Mouse (Mus musculus) stomach, embryonic 16.5 days (tissue): ENCODE measurements around the gene Pla2g1b. TPM values are rescaled to one million over a fixed set of nuclear protein-coding genes. Genes with fewer than 3 reads are reported as not detected.

ENCODE experiments used
- ATAC-seq: fragments of 200-750 bp; cut with Nextera tagmentation; 2 replicates; pipeline ENCODE4 v1.8.0; 2017; ENCODE audit warnings: moderate number of reproducible peaks, moderate TSS enrichment; ENCODE audit not compliant: insufficient read depth, low FRiP score
- H3K27ac ChIP-seq: fragments of 300-500 bp; sonication (generic); 2 replicates; pipeline ENCODE4 v1.5.1; 2014; ENCODE audit warnings: low read length
- H3K27me3 ChIP-seq: fragments of 300-500 bp; sonication (generic); 2 replicates; pipeline ENCODE4 v1.6.1; 2014; ENCODE audit warnings: low read length, control low read depth, mixed read lengths; ENCODE audit not compliant: control insufficient read depth, insufficient read depth
- H3K36me3 ChIP-seq: fragments of 300-500 bp; sonication (generic); 2 replicates; pipeline ENCODE4 v1.6.1; 2014; ENCODE audit warnings: low read length; ENCODE audit not compliant: control insufficient read depth, insufficient read depth
- H3K4me1 ChIP-seq: fragments of 300-500 bp; sonication (generic); 2 replicates; pipeline ENCODE4 v1.6.1; 2014; ENCODE audit warnings: low read length, control low read depth, mixed read lengths; ENCODE audit not compliant: control insufficient read depth, insufficient read depth
- H3K4me2 ChIP-seq: fragments of 300-500 bp; sonication (generic); 2 replicates; pipeline ENCODE4 v1.6.1; 2014; ENCODE audit warnings: low read depth, low read length, mixed read lengths
- H3K4me3 ChIP-seq: fragments of 300-500 bp; sonication (generic); replicated peaks from 2 replicates; pipeline ENCODE4 v1.5.1; 2014; ENCODE audit warnings: mild to moderate bottlenecking, low read length
- H3K9ac ChIP-seq: fragments of 300-500 bp; sonication (generic); 2 replicates; pipeline ENCODE4 v1.6.1; 2014; ENCODE audit warnings: low read length
- H3K9me3 ChIP-seq: fragments of 300-500 bp; sonication (generic); replicated peaks from 2 replicates; pipeline ENCODE4 v1.6.1; 2016; ENCODE audit warnings: low read length, control low read depth; ENCODE audit not compliant: control insufficient read depth
- WGBS: fragments of 180-500 bp; shearing (Covaris S2); extraction: QIAGEN DNeasy Blood & Tissue Kit; methylation state at CpG from one replicate; pipeline ENCODE4 v1.1.7; 2014; 5-methylcytosine and 5-hydroxymethylcytosine counted together
- polyA plus RNA-seq: library from polyadenylated mRNA; unstranded; fragments of >200 nt; fragmentation: Nextera tagmentation; extraction: Ambion mirVana; gene quantifications from 2 replicates; pipeline ENCODE4 v1.2.1, GENCODE M21; 2015

The Pla2g1b gene
- polyA plus RNA-seq, 1 experiment from 2014 or later, result 16.6 TPM

- no peaks in the 10 kb centered on the region for H3K27me3 ChIP-seq
- H3K4me1 ChIP-seq, result peaks cover 16% of the 10 kb centered on the region
- no peak overlapping the region for H3K4me2 ChIP-seq
- H3K4me3 ChIP-seq, result no peak overlapping the region
- WGBS, result 71% methylated on average over 9 of the region's 9 CpGs
- no peak overlapping the region for H3K9ac ChIP-seq
- peak overlapping the region; percentile 100; the same call in 1 of the 2 replicates for H3K27ac ChIP-seq
- ATAC-seq, result no peak
- H3K36me3 ChIP-seq, result no peaks in the 10 kb centered on the region
- H3K9me3 ChIP-seq, result no peaks in the 10 kb centered on the region
Measured at GRCm38 (mm10) chr5:115487942-115488580, 22.0 kb downstream of the Pla2g1b start.

- peak overlapping the region; percentile 78 for H3K9ac ChIP-seq
- peaks cover 20% of the 10 kb centered on the region for H3K4me1 ChIP-seq
- peak overlapping the region; percentile 100 for H3K27ac ChIP-seq
- H3K36me3 ChIP-seq, result no peaks in the 10 kb centered on the region
- H3K4me2 ChIP-seq, result peak overlapping the region; percentile 81
- no peaks in the 10 kb centered on the region for H3K9me3 ChIP-seq
- H3K4me3 ChIP-seq, result peak overlapping the region; percentile 49
- ATAC-seq, result peak; percentile 76
- under 1% methylated on average over 39 of the region's 39 CpGs for WGBS
- H3K27me3 ChIP-seq, result no peaks in the 10 kb centered on the region
Measured at GRCm38 (mm10) chr5:115488841-115489698, 23.0 kb downstream of the Pla2g1b start.

- Histone ChIP-seq H3K4me2 (peak overlapping the region; percentile 81), H3K4me1 (peaks cover 23% of the 10 kb centered on the region), H3K36me3 (no peaks in the 10 kb centered on the region), H3K27ac (peak overlapping the region; percentile 100), H3K27me3 (no peaks in the 10 kb centered on the region), H3K9ac (peak overlapping the region; percentile 88), H3K9me3 (no peaks in the 10 kb centered on the region), H3K4me3 (peak overlapping the region; percentile 49)
- peak; percentile 78 for ATAC-seq
- under 1% methylated on average over 50 of the region's 50 CpGs for WGBS
Measured at GRCm38 (mm10) chr5:115489699-115490637, 23.9 kb downstream of the Pla2g1b start.

GRCm38 (mm10) chr5:115490638-115491000 is 24.6 kb downstream of the Pla2g1b start:
- H3K27ac ChIP-seq, result peak overlapping the region; percentile 82
- H3K4me2 ChIP-seq, result peak overlapping the region; percentile 60
- WGBS, result 5% methylated on average over 8 of the region's 8 CpGs
- H3K9me3 ChIP-seq, result no peaks in the 10 kb centered on the region
- H3K4me1 ChIP-seq, result peaks cover 23% of the 10 kb centered on the region
- no peak overlapping the region for H3K9ac ChIP-seq
- H3K4me3 ChIP-seq, result no peak overlapping the region; the same call in 1 of the 2 replicates
- no peaks in the 10 kb centered on the region for H3K36me3 ChIP-seq
- H3K27me3 ChIP-seq, result no peaks in the 10 kb centered on the region
- no peak for ATAC-seq

- no peaks in the 10 kb centered on the region for H3K27me3 ChIP-seq
- peak overlapping the region; percentile 60 for H3K4me2 ChIP-seq
- H3K9me3 ChIP-seq, result no peaks in the 10 kb centered on the region
- no peak overlapping the region for H3K9ac ChIP-seq
- H3K36me3 ChIP-seq, result no peaks in the 10 kb centered on the region
- H3K4me1 ChIP-seq, result peaks cover 23% of the 10 kb centered on the region
- no peak overlapping the region for H3K27ac ChIP-seq
- H3K4me3 ChIP-seq, result no peak overlapping the region
- ATAC-seq, result no peak
- WGBS, result 35% methylated on average over 5 of the region's 5 CpGs
Measured at GRCm38 (mm10) chr5:115491076-115491475, 25.0 kb downstream of the Pla2g1b start.

- peak overlapping the region; percentile 35 for H3K4me3 ChIP-seq
- no peak for ATAC-seq
- H3K9ac ChIP-seq, result peak overlapping the region; percentile 53
Measured at GRCm38 (mm10) chr5:115491771-115492322, 25.8 kb downstream of the Pla2g1b start.

GRCm38 (mm10) chr5:115492711-115493335 is 26.8 kb downstream of the Pla2g1b start:
- no peak overlapping the region for H3K4me2 ChIP-seq
- no peaks in the 10 kb centered on the region for H3K36me3 ChIP-seq
- H3K27me3 ChIP-seq, result no peaks in the 10 kb centered on the region
- no peak overlapping the region for H3K4me3 ChIP-seq
- 49% methylated on average over 6 of the region's 6 CpGs for WGBS
- no peak for ATAC-seq
- no peaks in the 10 kb centered on the region for H3K9me3 ChIP-seq
- no peak overlapping the region for H3K9ac ChIP-seq
- H3K4me1 ChIP-seq, result peaks cover 23% of the 10 kb centered on the region
- peak overlapping the region; percentile 79; the same call in 1 of the 2 replicates for H3K27ac ChIP-seq

More at GRCm38 (mm10) chr5:115491771-115492322, 25.8 kb downstream of the Pla2g1b start:
- no peaks in the 10 kb centered on the region for H3K9me3 ChIP-seq
- WGBS, result 3% methylated on average over 28 of the region's 28 CpGs
- peak overlapping the region; percentile 60 for H3K4me2 ChIP-seq
- peaks cover 23% of the 10 kb centered on the region for H3K4me1 ChIP-seq
- no peaks in the 10 kb centered on the region for H3K36me3 ChIP-seq
- H3K27me3 ChIP-seq, result no peaks in the 10 kb centered on the region
- H3K27ac ChIP-seq, result peak overlapping the region; percentile 25

- Histone ChIP-seq H3K4me1 (peaks cover 23% of the 10 kb centered on the region), H3K27me3 (no peaks in the 10 kb centered on the region), H3K9ac (peak overlapping the region; percentile 26; the same call in 1 of the 2 replicates), H3K36me3 (no peaks in the 10 kb centered on the region), H3K4me3 (no peak overlapping the region), H3K9me3 (no peaks in the 10 kb centered on the region), H3K4me2 (no peak overlapping the region), H3K27ac (peak overlapping the region; percentile 79)
- ATAC-seq, result no peak
- 46% methylated on average over 5 of the region's 5 CpGs for WGBS
Measured at GRCm38 (mm10) chr5:115493441-115493840, 27.4 kb downstream of the Pla2g1b start.
